Mouse (Mus musculus) heart, embryonic 16.5 days (tissue): ENCODE data around the gene Ntpcr. TPM values are rescaled to one million over a fixed set of nuclear protein-coding genes. Genes with fewer than 3 reads are reported as not detected.

Source experiments
- ATAC-seq: fragments of 200-750 bp; cut with Nextera tagmentation; replicated peaks from 2 replicates; pipeline ENCODE4 v1.8.0; 2017; ENCODE audit warnings: moderate number of reproducible peaks; ENCODE audit not compliant: insufficient read depth, low FRiP score; ENCODE audit errors: extremely low read depth
- H3K27ac ChIP-seq: fragments of 300-500 bp; sonication (generic); 2 replicates; pipeline ENCODE4 v1.5.1; 2014; ENCODE audit warnings: mild to moderate bottlenecking, low read length, control low read depth, moderate library complexity
- H3K27me3 ChIP-seq: fragments of 300-500 bp; sonication (generic); 2 replicates; pipeline ENCODE4 v1.6.1; 2014; ENCODE audit warnings: low read length, mixed read lengths; ENCODE audit not compliant: control insufficient read depth, insufficient read depth
- H3K36me3 ChIP-seq: fragments of 300-500 bp; sonication (generic); 2 replicates; pipeline ENCODE4 v1.6.1; 2014; ENCODE audit not compliant: control insufficient read depth, insufficient read depth
- H3K4me1 ChIP-seq: fragments of 300-500 bp; sonication (generic); 2 replicates; pipeline ENCODE4 v1.6.1; 2014; ENCODE audit warnings: low read length, mixed read lengths; ENCODE audit not compliant: control insufficient read depth, insufficient read depth
- H3K4me2 ChIP-seq: fragments of 300-500 bp; sonication (generic); 2 replicates; pipeline ENCODE4 v1.6.1; 2014; ENCODE audit warnings: low read depth, mild to moderate bottlenecking, control low read depth, low read length
- H3K4me3 ChIP-seq: fragments of 300-500 bp; sonication (generic); 2 replicates; pipeline ENCODE4 v1.5.1; 2014; ENCODE audit warnings: mild to moderate bottlenecking, control low read depth, low read length
- H3K9ac ChIP-seq: fragments of 300-500 bp; sonication (generic); 2 replicates; pipeline ENCODE4 v1.6.1; 2014; ENCODE audit warnings: low read length, control low read depth
- H3K9me3 ChIP-seq: fragments of 300-500 bp; sonication (generic); replicated peaks from 2 replicates; pipeline ENCODE4 v1.6.1; 2016; ENCODE audit warnings: low read length; ENCODE audit not compliant: control insufficient read depth
- WGBS: fragments of 180-500 bp; shearing (Covaris S2); extraction: QIAGEN DNeasy Blood & Tissue Kit; methylation state at CpG from one replicate; pipeline ENCODE4 v1.1.7; 2014; 5-methylcytosine and 5-hydroxymethylcytosine counted together
- polyA plus RNA-seq: library from polyadenylated mRNA; unstranded; fragments of >200 nt; fragmentation: Nextera tagmentation; extraction: Ambion mirVana; gene quantifications from 2 replicates; pipeline ENCODE4 v1.2.1, GENCODE M21; 2015

Ntpcr gene
- polyA plus RNA-seq, 1 experiment from 2014 or later: 30.8 TPM

DNA sequence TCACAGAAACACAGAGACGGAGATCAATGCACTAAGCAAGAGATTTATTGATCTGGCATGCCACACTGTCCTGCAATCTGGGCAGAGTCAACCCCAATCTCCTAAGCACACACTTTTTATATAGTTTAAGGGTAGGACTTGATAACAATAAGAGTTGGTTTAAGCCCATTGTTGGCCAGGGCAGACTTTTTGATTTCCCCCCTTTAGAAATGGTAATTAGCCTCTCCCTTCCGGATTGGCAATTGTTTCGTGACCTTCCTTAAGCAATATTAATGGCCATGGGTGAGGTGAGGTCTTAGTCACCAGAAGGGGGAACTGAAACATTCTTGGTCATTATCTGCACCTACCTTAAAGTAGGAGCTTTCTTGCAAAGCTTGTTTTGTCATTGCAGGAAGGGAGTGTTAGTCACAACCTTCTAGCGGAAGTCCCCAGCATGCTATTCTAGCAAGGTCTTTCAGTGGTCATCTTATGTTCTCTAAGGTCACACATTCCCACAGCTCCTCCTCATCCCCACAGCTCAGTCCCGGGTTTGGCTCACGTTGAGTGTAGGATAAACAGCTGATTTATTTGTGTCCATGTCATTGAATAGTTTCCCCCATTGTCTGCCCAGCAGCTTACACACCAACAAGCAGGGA lies 30.3 kb upstream of the Ntpcr start:
- H3K27ac ChIP-seq: no peak overlapping the region
- no peaks in the 10 kb centered on the region for H3K4me1 ChIP-seq
- no peak for ATAC-seq
- H3K4me3 ChIP-seq: no peak overlapping the region
- no peaks in the 10 kb centered on the region for H3K27me3 ChIP-seq
- 75% methylated on average over 6 of the region's 6 CpGs for WGBS
- no peak overlapping the region for H3K4me2 ChIP-seq
- no peaks in the 10 kb centered on the region for H3K36me3 ChIP-seq
- H3K9me3 ChIP-seq: peaks cover 12% of the 10 kb centered on the region
- H3K9ac ChIP-seq: no peak overlapping the region

DNA sequence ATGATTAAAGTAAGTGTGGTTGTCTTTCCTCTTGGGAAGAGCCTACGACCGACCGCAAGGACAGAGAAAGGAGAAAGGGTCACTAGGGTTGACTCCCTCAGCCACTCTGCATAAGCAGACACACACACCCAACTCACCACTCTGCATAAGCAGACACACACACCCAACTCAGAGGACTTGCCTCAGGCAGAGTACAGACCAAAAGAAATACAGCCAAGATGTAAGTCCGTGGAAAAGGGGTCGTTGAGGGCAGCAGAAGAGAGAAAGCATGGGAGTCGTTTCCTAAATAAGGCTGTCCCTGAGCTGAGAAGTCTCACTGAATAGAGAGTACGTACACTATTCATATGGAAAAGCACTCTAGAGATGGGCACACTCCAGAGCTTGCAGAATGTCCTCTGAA lies 29.4 kb upstream of the Ntpcr start:
- Histone ChIP-seq H3K4me3 (no peak overlapping the region), H3K27me3 (no peaks in the 10 kb centered on the region), H3K9ac (no peak overlapping the region), H3K9me3 (peaks cover 12% of the 10 kb centered on the region), H3K4me2 (no peak overlapping the region), H3K36me3 (no peaks in the 10 kb centered on the region), H3K27ac (no peak overlapping the region), H3K4me1 (no peaks in the 10 kb centered on the region)
- ATAC-seq: no peak
- WGBS: 66% methylated on average over 7 of the region's 7 CpGs

DNA sequence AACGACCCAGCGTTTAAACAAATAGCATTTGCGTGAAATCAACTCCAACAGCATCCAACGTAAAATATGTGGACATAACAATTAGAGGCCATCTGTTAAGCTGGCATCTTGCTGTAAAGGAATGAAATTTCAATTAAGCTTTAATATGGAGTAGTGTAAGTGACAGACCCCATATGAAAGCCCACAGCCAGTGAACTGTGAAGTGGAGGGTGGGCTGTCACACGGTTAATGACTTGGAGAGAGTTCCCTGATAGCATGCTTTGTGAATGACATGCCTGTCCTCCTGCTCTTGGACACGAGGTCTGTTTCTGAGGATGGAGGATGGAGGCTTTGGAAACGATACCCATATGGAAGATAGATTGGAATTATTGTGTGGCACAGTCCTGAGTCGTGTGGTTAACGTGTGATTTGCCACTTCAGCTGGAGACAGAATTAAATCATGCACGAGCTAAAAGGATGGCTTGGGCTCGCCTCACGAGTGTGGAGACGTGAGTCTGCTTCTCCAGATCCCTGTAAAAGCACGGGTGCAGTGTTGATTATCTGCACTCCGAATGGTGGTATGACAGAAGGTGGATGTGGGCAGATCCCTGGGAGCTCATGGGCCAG lies 26.8 kb upstream of the Ntpcr start:
- Histone ChIP-seq H3K4me3 (no peak overlapping the region), H3K9me3 (peaks cover 8% of the 10 kb centered on the region), H3K4me2 (no peak overlapping the region), H3K36me3 (no peaks in the 10 kb centered on the region), H3K27me3 (no peaks in the 10 kb centered on the region), H3K9ac (no peak overlapping the region), H3K27ac (no peak overlapping the region), H3K4me1 (no peaks in the 10 kb centered on the region)
- WGBS: 74% methylated on average over 15 of the region's 15 CpGs
- no peak for ATAC-seq

DNA sequence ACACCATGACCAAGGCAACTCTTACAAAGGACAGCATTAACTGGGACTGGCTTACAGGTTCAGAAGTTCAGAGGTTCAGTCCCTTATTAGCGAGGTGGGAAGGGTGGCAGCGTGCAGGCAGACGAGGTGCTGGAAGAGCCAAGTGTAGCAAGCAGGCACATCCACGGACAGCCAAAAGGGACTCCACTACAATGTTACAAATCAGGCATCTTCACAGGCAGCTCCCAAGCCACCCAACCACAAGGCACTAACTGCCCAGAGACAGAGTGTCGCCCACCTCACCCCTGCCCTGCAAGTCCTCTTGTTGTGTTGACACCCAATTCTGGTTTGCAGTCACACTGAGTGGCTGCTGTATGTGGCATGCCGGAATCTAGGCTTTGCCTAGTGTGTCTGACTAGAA lies 25.3 kb upstream of the Ntpcr start:
- H3K27me3 ChIP-seq: no peaks in the 10 kb centered on the region
- no peak overlapping the region for H3K27ac ChIP-seq
- no peak overlapping the region for H3K4me3 ChIP-seq
- WGBS: 75% methylated on average over 6 of the region's 6 CpGs
- no peak for ATAC-seq
- H3K4me2 ChIP-seq: no peak overlapping the region
- H3K4me1 ChIP-seq: no peaks in the 10 kb centered on the region
- no peaks in the 10 kb centered on the region for H3K36me3 ChIP-seq
- H3K9ac ChIP-seq: no peak overlapping the region
- H3K9me3 ChIP-seq: no peaks in the 10 kb centered on the region

DNA sequence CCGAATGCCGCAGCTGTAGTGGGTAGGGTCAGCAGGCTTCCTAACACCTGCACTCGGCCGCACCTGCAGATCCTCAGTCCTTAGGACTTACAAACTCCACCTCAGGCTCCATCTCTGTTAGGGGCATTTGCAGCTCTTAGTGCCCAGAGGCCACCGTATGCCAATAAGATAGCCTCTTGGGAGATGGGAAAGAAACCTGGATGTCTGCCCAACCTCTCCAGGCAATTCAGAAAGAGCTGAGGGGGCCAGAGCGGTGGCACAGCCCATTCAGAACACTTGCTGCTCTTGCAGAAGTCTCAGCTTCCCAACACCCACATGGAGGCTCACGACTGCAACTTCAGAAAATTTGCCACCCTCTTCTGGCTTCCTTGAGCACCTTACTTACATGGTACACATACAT lies 23.9 kb upstream of the Ntpcr start:
- 71% methylated on average over 7 of the region's 7 CpGs for WGBS
- ATAC-seq: no peak

DNA sequence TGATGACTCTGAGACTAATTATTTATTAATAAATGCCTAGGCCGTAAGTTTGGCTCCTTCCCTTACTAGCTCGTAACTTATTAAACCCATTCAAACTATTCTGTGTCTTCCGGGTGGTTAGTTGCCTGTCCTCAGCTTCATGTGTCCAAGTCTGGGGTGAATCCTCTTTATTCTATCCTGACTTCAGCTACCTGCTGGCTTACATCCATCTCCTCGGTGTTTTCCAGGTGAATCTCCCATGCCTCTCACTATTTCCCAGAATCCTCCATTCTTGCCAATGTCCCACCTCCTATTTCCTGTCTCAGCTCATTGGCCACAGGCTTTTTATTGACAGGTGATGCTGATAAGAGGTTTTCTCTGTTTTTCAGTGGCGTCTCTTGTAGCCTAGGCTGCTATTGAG lies 20.6 kb upstream of the Ntpcr start:
- ATAC-seq: no peak
- H3K4me3 ChIP-seq: no peak overlapping the region

More for the DNA sequence above, 23.9 kb upstream of the Ntpcr start:
- Histone ChIP-seq H3K9me3 (no peaks in the 10 kb centered on the region), H3K4me1 (no peaks in the 10 kb centered on the region), H3K9ac (no peak overlapping the region), H3K4me2 (no peak overlapping the region), H3K36me3 (no peaks in the 10 kb centered on the region), H3K4me3 (no peak overlapping the region), H3K27me3 (no peaks in the 10 kb centered on the region), H3K27ac (no peak overlapping the region)

DNA sequence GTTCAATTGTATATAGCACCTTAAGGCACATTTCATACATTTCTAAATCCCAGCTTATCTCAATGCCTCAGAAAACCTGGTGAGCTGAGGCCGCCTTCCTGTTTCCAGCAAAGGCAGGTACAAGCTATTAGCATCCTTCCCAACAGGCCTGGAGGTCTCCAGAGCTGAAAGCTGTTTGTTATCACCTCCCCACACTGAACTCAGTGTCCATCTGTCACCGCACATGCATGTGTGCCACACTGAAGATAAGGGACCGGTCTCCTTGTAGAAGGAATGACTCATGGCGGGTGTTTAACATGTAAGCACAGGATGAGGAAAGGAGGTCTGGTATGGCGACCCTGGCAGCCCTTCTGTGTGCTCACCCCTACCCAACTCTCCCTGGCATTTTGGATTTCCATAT lies 18.2 kb upstream of the Ntpcr start:
- Histone ChIP-seq H3K27ac (no peak overlapping the region), H3K36me3 (no peaks in the 10 kb centered on the region), H3K9me3 (no peaks in the 10 kb centered on the region), H3K9ac (no peak overlapping the region), H3K27me3 (no peaks in the 10 kb centered on the region), H3K4me1 (peaks cover 3% of the 10 kb centered on the region), H3K4me3 (no peak overlapping the region), H3K4me2 (no peak overlapping the region)
- 46% methylated on average over 5 of the region's 5 CpGs for WGBS
- no peak for ATAC-seq

More for the DNA sequence above, 20.6 kb upstream of the Ntpcr start:
- no peaks in the 10 kb centered on the region for H3K27me3 ChIP-seq
- no peaks in the 10 kb centered on the region for H3K9me3 ChIP-seq
- no peak overlapping the region for H3K27ac ChIP-seq
- H3K9ac ChIP-seq: no peak overlapping the region
- no peaks in the 10 kb centered on the region for H3K4me1 ChIP-seq
- H3K36me3 ChIP-seq: no peaks in the 10 kb centered on the region
- WGBS: 80% methylated on average over 5 of the region's 5 CpGs
- no peak overlapping the region for H3K4me2 ChIP-seq

DNA sequence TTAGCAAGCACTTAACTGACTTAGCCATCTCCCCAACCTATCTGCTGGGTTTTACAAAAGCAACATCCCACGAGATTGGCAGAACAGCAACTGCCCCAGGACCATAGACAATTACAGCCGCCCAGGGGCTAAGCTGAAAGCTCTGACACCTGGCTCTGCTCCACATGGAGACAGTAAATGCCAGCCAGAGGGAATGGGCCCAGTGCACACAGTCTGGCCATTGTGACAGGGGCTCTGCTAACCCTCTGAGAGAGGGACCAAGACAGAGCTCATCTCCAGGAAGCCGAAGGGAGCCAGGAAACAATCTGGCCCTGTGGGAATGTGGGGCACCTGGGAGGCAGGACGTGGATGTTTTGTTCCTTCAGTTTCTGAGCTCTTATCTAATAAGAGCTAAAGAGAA lies 13.6 kb upstream of the Ntpcr start:
- ATAC-seq: no peak
- no peaks in the 10 kb centered on the region for H3K9me3 ChIP-seq
- no peak overlapping the region for H3K4me2 ChIP-seq
- WGBS: 36% methylated on average over 4 of the region's 4 CpGs
- H3K27ac ChIP-seq: no peak overlapping the region
- no peaks in the 10 kb centered on the region for H3K27me3 ChIP-seq
- no peaks in the 10 kb centered on the region for H3K36me3 ChIP-seq
- no peak overlapping the region for H3K9ac ChIP-seq
- no peak overlapping the region for H3K4me3 ChIP-seq
- H3K4me1 ChIP-seq: peaks cover 5% of the 10 kb centered on the region

DNA sequence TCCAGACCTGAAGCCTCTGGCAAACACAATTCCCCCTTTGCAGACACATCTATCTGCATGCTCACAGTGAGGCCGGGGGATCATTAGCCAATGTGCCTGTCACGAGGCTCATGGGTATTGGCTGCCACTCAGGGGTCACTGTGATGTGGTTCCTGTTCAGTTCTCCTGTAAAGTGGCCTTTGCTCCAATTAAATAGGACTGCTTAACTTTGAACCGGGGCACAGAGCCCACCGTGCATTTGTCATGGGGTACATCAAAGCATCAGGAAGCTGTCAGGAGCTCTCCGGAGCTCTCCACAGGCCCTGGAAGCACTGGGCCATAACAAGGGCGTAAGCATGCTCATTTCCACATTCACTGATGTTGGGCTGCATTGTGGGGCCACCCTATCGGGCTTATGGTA lies 13.2 kb upstream of the Ntpcr start:
- H3K27me3 ChIP-seq: no peaks in the 10 kb centered on the region
- H3K4me3 ChIP-seq: no peak overlapping the region
- H3K9ac ChIP-seq: no peak overlapping the region
- peaks cover 5% of the 10 kb centered on the region for H3K4me1 ChIP-seq
- H3K4me2 ChIP-seq: no peak overlapping the region
- 38% methylated on average over 7 of the region's 7 CpGs for WGBS
- no peak for ATAC-seq
- H3K27ac ChIP-seq: no peak overlapping the region
- no peaks in the 10 kb centered on the region for H3K36me3 ChIP-seq
- H3K9me3 ChIP-seq: no peaks in the 10 kb centered on the region
